Mouse (Mus musculus) midbrain, embryonic 15.5 days (tissue): ENCODE measurements around the gene Eef2. TPM values are rescaled to one million over a fixed set of nuclear protein-coding genes. Genes with fewer than 3 reads are reported as not detected.
"Not testable (repeated sequence)": the region's sequence is repeated elsewhere in the genome, so short reads cannot be mapped to it uniquely, and the experiment has no call there.

Experiments used
- ATAC-seq: fragments of 200-750 bp; cut with Nextera tagmentation; replicated peaks from 2 replicates; pipeline ENCODE4 v1.8.0; 2017; ENCODE audit warnings: moderate TSS enrichment
- H3K27ac ChIP-seq: fragments of 300-500 bp; sonication (generic); 2 replicates; pipeline ENCODE4 v1.5.1; 2015; ENCODE audit warnings: mild to moderate bottlenecking, inconsistent platforms
- H3K27me3 ChIP-seq: fragments of 300-500 bp; sonication (generic); replicated peaks from 2 replicates; pipeline ENCODE4 v1.6.1; 2015; ENCODE audit warnings: inconsistent platforms
- H3K36me3 ChIP-seq: fragments of 300-500 bp; sonication (generic); replicated peaks from 2 replicates; pipeline ENCODE4 v1.6.1; 2015; ENCODE audit warnings: inconsistent platforms
- H3K4me1 ChIP-seq: fragments of 300-500 bp; sonication (generic); 2 replicates; pipeline ENCODE4 v1.6.1; 2015; ENCODE audit warnings: inconsistent platforms
- H3K4me2 ChIP-seq: fragments of 300-500 bp; sonication (generic); 2 replicates; pipeline ENCODE4 v1.6.1; 2015; ENCODE audit warnings: inconsistent platforms, mild to moderate bottlenecking, moderate library complexity
- H3K4me3 ChIP-seq: fragments of 300-500 bp; sonication (generic); 2 replicates; pipeline ENCODE4 v1.5.1; 2015; ENCODE audit warnings: mild to moderate bottlenecking, inconsistent platforms
- H3K9ac ChIP-seq: fragments of 300-500 bp; sonication (generic); 2 replicates; pipeline ENCODE4 v1.6.1; 2015; ENCODE audit warnings: mild to moderate bottlenecking, inconsistent platforms
- H3K9me3 ChIP-seq: fragments of 300-500 bp; sonication (generic); 2 replicates; pipeline ENCODE4 v1.6.1; 2016; ENCODE audit warnings: inconsistent platforms
- WGBS: fragments of 180-500 bp; shearing (Covaris S2); methylation state at CpG from one replicate; pipeline ENCODE4 v1.1.7; 2015; ENCODE audit warnings: mixed read lengths; 5-methylcytosine and 5-hydroxymethylcytosine counted together
- polyA plus RNA-seq: library from polyadenylated mRNA; unstranded; fragments of >200 nt; fragmentation: Nextera tagmentation; extraction: Ambion mirVana; gene quantifications from 2 replicates; pipeline ENCODE4 v1.2.1, GENCODE M21; 2015

Eef2 gene
- polyA plus RNA-seq, 1 experiment from 2014 or later, result 588 TPM

DNA sequence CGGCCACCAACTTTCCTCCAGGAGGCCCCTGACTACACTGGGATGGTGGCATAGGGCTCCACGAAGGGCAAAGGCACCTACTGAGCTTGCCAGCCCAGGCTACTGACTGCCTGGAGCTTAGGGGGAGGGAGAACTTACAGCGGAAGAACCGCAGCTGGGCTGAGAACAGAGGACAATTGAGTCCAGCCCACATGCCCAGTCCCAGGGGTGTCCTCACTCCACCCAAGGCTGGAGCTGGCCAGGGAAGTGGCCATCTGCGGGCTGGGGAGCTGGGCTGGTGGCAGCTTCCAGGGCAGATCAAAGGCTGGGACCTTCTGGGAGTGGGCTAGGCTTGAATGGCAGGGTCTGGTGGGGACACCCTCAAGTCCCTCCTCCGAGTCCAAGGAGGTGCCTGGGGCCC lies 21.7 kb upstream of the Eef2 start:
- no peak overlapping the region for H3K9ac ChIP-seq
- no peaks in the 10 kb centered on the region for H3K4me1 ChIP-seq
- H3K36me3 ChIP-seq, result peaks cover 49% of the 10 kb centered on the region
- no peak overlapping the region for H3K4me3 ChIP-seq
- no peak overlapping the region for H3K4me2 ChIP-seq
- WGBS, result 85% methylated on average over 6 of the region's 6 CpGs
- H3K27ac ChIP-seq, result no peak overlapping the region
- ATAC-seq, result no peak
- H3K9me3 ChIP-seq, result no peaks in the 10 kb centered on the region
- no peaks in the 10 kb centered on the region for H3K27me3 ChIP-seq

DNA sequence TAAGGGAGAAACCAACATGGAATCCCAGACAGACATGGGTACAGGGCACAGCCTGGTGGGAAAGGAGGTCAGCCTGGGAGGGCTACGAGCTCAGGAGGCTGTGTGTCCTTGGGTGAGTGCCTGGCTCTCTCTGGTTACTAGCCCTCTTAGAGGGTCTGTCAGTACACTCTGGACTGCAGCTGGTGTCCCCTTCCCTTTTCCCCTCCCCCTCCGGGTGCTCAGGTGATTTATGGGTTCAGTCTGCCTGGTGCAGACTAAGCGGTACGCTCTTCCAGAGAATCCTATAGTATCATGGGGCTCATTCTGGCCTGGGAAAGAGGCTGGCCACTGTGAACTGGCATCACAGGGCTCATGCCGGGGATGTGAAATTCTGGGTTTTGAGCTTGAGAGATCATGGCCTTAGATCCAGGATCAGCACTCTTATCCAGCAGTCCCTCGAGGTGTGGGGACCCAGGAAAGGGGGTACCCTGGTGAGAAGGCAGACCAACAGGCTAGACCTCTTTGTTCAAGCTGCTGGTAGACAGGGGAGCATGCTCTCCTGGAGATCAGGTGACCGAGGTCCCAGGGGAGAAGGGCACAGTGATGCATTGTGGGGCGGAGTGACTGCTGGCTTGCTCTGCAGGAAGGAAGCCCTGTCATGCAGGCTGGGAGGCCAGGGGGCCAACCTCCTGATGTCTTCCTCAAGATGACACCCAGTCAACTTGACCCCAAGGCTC lies 14.7 kb upstream of the Eef2 start:
- Histone ChIP-seq H3K4me1 (peaks cover 22% of the 10 kb centered on the region), H3K4me3 (no peak overlapping the region), H3K9ac (no peak overlapping the region), H3K36me3 (peaks cover 25% of the 10 kb centered on the region), H3K4me2 (no peak overlapping the region), H3K27ac (no peak overlapping the region), H3K27me3 (no peaks in the 10 kb centered on the region), H3K9me3 (no peaks in the 10 kb centered on the region)
- no peak for ATAC-seq
- 96% methylated on average over 8 of the region's 8 CpGs for WGBS

GRCm38 (mm10) chr10:81162318-81162652 lies 14.1 kb upstream of the Eef2 start:
- peaks cover 19% of the 10 kb centered on the region; the same call in 1 of the 2 replicates for H3K36me3 ChIP-seq
- no peak overlapping the region for H3K4me2 ChIP-seq
- H3K9ac ChIP-seq, result no peak overlapping the region
- H3K27ac ChIP-seq, result no peak overlapping the region
- no peaks in the 10 kb centered on the region for H3K9me3 ChIP-seq
- no peak for ATAC-seq
- peaks cover 26% of the 10 kb centered on the region for H3K4me1 ChIP-seq
- WGBS, result 75% methylated on average over 2 of the region's 2 CpGs
- no peaks in the 10 kb centered on the region for H3K27me3 ChIP-seq
- no peak overlapping the region for H3K4me3 ChIP-seq

- Histone ChIP-seq H3K4me2 (no peak overlapping the region), H3K9ac (no peak overlapping the region), H3K27me3 (no peaks in the 10 kb centered on the region), H3K36me3 (0 out of 2 replicates have a peak, but pooled peaks cover 11% of the 10 kb centered on the region), H3K4me1 (peaks cover 34% of the 10 kb centered on the region), H3K9me3 (no peaks in the 10 kb centered on the region), H3K27ac (no peak overlapping the region), H3K4me3 (no peak overlapping the region)
- 94% methylated on average over 8 of the region's 8 CpGs for WGBS
- no peak for ATAC-seq
These were observed 11.3 kb upstream of the Eef2 start for GRCm38 (mm10) chr10:81165118-81165517.

- WGBS, result 0% methylated on average over 46 of the region's 64 CpGs
- Histone ChIP-seq H3K9me3 (no peaks in the 10 kb centered on the region), H3K27me3 (no peaks in the 10 kb centered on the region), H3K27ac (peak within 1 kb of the TSS; percentile 74), H3K9ac (peak within 1 kb of the TSS; percentile 70), H3K36me3 (no peaks in the 10 kb centered on the region), H3K4me3 (peak within 1 kb of the TSS; percentile 70), H3K4me2 (peak within 1 kb of the TSS; percentile 75), H3K4me1 (peaks cover 29% of the 10 kb centered on the region)
- ATAC-seq, result peak; percentile 88
These were observed 9.0 kb upstream of the Eef2 start, which contains the start of gene Pias4 for GRCm38 (mm10) chr10:81167200-81168086. TSS of gene Pias4 (minus strand) at chr10:81167923.

GRCm38 (mm10) chr10:81168087-81168431 lies 8.4 kb upstream of the Eef2 start:
- Histone ChIP-seq H3K4me1 (peaks cover 33% of the 10 kb centered on the region), H3K36me3 (no peaks in the 10 kb centered on the region), H3K4me2 (peak overlapping the region; percentile 71), H3K9ac (peak overlapping the region; percentile 51; the same call in 1 of the 2 replicates), H3K4me3 (peak overlapping the region; percentile 70), H3K27ac (peak overlapping the region; percentile 74), H3K9me3 (no peaks in the 10 kb centered on the region), H3K27me3 (no peaks in the 10 kb centered on the region)
- ATAC-seq, result peak; percentile 73
- WGBS, result 3% methylated on average over 5 of the region's 5 CpGs

DNA sequence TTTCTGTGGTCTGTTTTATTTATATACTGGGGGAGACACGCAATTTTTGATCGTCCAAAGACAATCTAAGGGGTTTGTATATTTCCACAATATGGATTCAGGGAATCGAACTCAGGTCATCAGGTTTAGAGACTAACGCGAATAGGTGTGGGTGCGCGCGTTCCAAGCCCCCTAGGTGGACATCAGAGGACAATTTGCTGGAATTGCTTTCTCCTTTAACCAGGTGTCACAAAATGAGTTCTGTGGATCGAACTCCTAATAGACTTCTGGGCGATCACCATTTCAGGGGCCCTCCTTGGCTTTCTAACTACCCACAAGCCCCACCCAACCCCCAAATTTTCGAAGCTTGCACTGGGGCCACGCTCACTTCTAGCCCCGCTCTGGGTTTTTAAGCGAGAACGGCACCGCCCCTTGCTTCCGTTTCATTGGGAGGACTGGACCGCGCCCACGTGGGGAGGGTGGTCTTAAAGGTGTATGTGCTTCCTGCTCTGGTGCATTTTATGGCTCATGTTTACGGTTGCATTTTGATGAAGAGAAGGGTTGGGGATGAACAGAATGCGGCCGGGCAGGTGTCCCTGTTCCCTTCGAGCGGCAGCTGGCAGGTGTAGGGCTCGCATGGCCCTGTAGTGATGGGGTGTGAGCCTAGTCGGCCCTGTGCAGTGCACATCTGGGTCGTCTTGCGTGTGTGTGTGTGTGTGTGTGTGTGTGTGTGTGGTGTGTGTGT lies 7.7 kb upstream of the Eef2 start:
- Histone ChIP-seq H3K4me2 (peak overlapping the region; percentile 71), H3K4me1 (peaks cover 39% of the 10 kb centered on the region), H3K27ac (peak overlapping the region; percentile 74), H3K27me3 (no peaks in the 10 kb centered on the region), H3K9ac (peak overlapping the region; percentile 51), H3K4me3 (peak overlapping the region; percentile 70), H3K9me3 (no peaks in the 10 kb centered on the region), H3K36me3 (no peaks in the 10 kb centered on the region)
- 2% methylated on average over 29 of the region's 29 CpGs for WGBS
- ATAC-seq, result peak; percentile 25; the same call in 1 of the 2 replicates

DNA sequence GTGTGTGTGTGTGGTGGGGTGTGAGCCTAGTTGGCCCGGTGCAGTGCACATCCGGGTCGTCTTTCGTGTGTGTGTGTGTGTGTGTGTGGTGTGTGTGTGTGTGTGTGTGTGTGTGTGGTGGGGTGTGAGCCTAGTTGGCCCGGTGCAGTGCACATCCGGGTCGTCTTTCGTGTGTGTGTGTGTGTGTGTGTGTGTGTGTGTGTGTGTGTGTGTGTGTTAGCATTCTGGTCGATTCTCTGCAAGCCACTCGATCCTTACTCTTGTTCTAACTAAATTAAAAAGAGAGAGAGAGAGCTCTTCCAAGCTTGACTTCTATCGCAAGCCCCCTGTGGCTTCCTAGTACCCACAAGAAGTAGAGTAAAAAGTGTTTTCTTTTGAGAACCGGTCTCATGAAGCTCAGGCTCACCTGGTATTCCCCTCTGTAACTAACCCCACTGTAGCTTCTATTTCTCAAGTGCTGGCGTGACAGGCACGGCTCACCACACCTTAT lies 7.0 kb upstream of the Eef2 start:
- peak overlapping the region; percentile 71; the same call in 1 of the 2 replicates for H3K4me2 ChIP-seq
- peaks cover 47% of the 10 kb centered on the region for H3K4me1 ChIP-seq
- not testable (repeated sequence) for H3K4me3 ChIP-seq, H3K9me3 ChIP-seq, H3K27me3 ChIP-seq, H3K27ac ChIP-seq, ATAC-seq, H3K9ac ChIP-seq, H3K36me3 ChIP-seq
- WGBS, result 45% methylated on average over 7 of the region's 14 CpGs

GRCm38 (mm10) chr10:81173132-81173531 lies 3.3 kb upstream of the Eef2 start:
- H3K27me3 ChIP-seq, result no peaks in the 10 kb centered on the region
- H3K4me1 ChIP-seq, result peaks cover 53% of the 10 kb centered on the region
- H3K4me3 ChIP-seq, result peak overlapping the region; percentile 21
- H3K9ac ChIP-seq, result peak overlapping the region; percentile 43
- peaks cover 7% of the 10 kb centered on the region; the same call in 1 of the 2 replicates for H3K36me3 ChIP-seq
- H3K9me3 ChIP-seq, result no peaks in the 10 kb centered on the region
- H3K27ac ChIP-seq, result peak overlapping the region; percentile 94
- 2% methylated on average over 21 of the region's 21 CpGs for WGBS
- peak overlapping the region; percentile 53 for H3K4me2 ChIP-seq
- 0 out of 2 replicates have a peak, but pooled peaks have one; percentile 8 for ATAC-seq

- Histone ChIP-seq H3K4me1 (peaks cover 52% of the 10 kb centered on the region), H3K36me3 (peaks cover 23% of the 10 kb centered on the region), H3K9me3 (no peaks in the 10 kb centered on the region), H3K4me3 (peak overlapping the region; percentile 37), H3K9ac (peak overlapping the region; percentile 45), H3K4me2 (peak overlapping the region; percentile 91), H3K27ac (peak overlapping the region; percentile 94), H3K27me3 (no peaks in the 10 kb centered on the region)
- WGBS, result under 1% methylated on average over 29 of the region's 29 CpGs
- ATAC-seq, result peak; percentile 62
These were observed 1.6 kb upstream of the Eef2 start for GRCm38 (mm10) chr10:81174617-81175344.

- H3K27ac ChIP-seq, result peak overlapping the region; percentile 94
These were observed 1.1 kb upstream of the Eef2 start for GRCm38 (mm10) chr10:81175345-81175701.

More at GRCm38 (mm10) chr10:81175345-81175701, 1.1 kb upstream of the Eef2 start:
- not testable (repeated sequence) for H3K27me3 ChIP-seq, H3K9me3 ChIP-seq, ATAC-seq
- Histone ChIP-seq H3K36me3 (peaks cover 29% of the 10 kb centered on the region), H3K4me3 (peak overlapping the region; percentile 96), H3K4me2 (peak overlapping the region; percentile 91), H3K9ac (peak overlapping the region; percentile 45; the same call in 1 of the 2 replicates), H3K4me1 (peaks cover 55% of the 10 kb centered on the region)
- 5% methylated on average over 4 of the region's 4 CpGs for WGBS
